Mouse (Mus musculus) forebrain, embryonic 10.5 days (tissue): Measurements from ENCODE around the gene Qrich2. TPM values are rescaled to one million over a fixed set of nuclear protein-coding genes. Genes with fewer than 3 reads are reported as not detected.
"Not testable (repeated sequence)": the region's sequence is repeated elsewhere in the genome, so short reads cannot be mapped to it uniquely, and the experiment has no call there.

Experiments used
- DNase-seq: peaks from one replicate; pipeline ENCODE4 v3.0.0-alpha.2; 2017; ENCODE audit warnings: low spot score; ENCODE audit errors: extremely low spot score
- H3K27ac ChIP-seq: fragments of 300-500 bp; sonication (generic); 2 replicates; pipeline ENCODE4 v1.5.1; 2016; ENCODE audit warnings: mild to moderate bottlenecking
- H3K27me3 ChIP-seq: fragments of 300-500 bp; sonication (generic); 2 replicates; pipeline ENCODE4 v1.6.1; 2016; ENCODE audit warnings: mild to moderate bottlenecking; ENCODE audit not compliant: poor library complexity, severe bottlenecking
- H3K36me3 ChIP-seq: fragments of 300-500 bp; sonication (generic); replicated peaks from 2 replicates; pipeline ENCODE4 v1.6.1; 2016; ENCODE audit warnings: mild to moderate bottlenecking, moderate library complexity
- H3K4me1 ChIP-seq: fragments of 300-500 bp; sonication (generic); 2 replicates; pipeline ENCODE4 v1.6.1; 2016
- H3K4me3 ChIP-seq: fragments of 300-500 bp; sonication (generic); 2 replicates; pipeline ENCODE4 v1.5.1; 2016; ENCODE audit warnings: mild to moderate bottlenecking, moderate library complexity
- H3K9me3 ChIP-seq: fragments of 300-500 bp; sonication (generic); 2 replicates; pipeline ENCODE4 v1.6.1; 2016; ENCODE audit warnings: mild to moderate bottlenecking, moderate library complexity
- WGBS: fragments of 180-500 bp; shearing (Covaris S2); methylation state at CpG from one replicate; pipeline ENCODE4 v1.1.7; 2016; 5-methylcytosine and 5-hydroxymethylcytosine counted together
- polyA plus RNA-seq: library from polyadenylated mRNA; unstranded; fragments of >200 nt; fragmentation: Nextera tagmentation; extraction: Ambion mirVana; gene quantifications from 2 replicates; pipeline ENCODE4 v1.2.1, GENCODE M21; 2016

The Qrich2 gene
- polyA plus RNA-seq, 1 experiment from 2014 or later: 0.24 TPM

DNA sequence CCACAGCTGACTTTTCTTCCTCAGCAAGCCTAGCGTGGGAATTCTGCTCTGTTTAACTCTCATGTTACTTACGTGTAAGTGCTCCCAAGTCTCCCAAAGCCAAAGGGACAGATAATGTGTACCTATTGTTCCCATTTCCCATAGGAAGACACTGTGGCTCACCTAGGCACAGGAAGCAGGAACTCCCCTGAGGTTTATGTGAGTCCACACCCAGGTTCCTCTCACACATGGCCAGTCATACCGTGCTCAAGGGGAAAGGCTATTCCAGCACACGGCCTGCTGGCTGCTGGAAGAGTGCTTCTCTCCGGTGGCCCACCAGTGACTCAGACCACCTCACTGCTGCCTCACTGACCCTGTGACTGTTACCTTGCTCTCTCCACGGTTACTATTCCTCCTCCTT, 44.9 kb downstream of the Qrich2 start:
- peaks cover 23% of the 10 kb centered on the region for H3K4me1 ChIP-seq
- H3K27me3 ChIP-seq: 0 out of 2 replicates have a peak, but pooled peaks cover 6% of the 10 kb centered on the region
- no peaks in the 10 kb centered on the region for H3K36me3 ChIP-seq
- H3K9me3 ChIP-seq: no peaks in the 10 kb centered on the region
- no peak overlapping the region for H3K27ac ChIP-seq
- 81% methylated on average over 6 of the region's 6 CpGs for WGBS
- H3K4me3 ChIP-seq: no peak overlapping the region
- DNase-seq: no peak

DNA sequence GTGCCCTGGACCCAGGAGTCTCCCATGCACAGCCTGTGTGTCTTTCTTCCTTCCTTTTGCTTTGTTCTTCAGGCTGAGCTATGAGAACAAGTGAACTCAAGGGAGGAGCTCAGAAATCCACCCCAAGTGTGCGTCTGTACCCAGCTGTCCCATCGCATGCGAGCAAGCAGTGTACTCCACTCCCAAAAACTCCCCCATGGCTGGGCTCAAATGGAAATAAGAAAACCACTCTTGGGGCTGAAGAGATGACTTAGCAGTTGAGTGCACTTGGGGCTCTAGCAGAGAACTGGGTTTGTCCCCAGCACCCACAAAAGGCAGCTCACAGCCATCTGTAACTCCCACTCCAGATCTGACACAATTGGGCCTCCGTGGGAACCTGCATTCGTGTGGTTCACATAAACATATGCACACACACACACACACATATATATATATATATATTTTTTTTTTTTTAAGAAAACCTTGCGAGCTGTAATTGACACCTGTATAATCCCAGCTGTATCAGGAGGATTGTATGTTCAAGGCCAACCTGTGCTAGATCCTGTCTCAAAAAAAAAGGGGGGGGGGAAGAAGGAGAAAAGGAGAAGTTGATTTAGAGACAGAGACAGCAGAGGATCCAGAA, 47.1 kb downstream of the Qrich2 start:
- H3K36me3 ChIP-seq: no peaks in the 10 kb centered on the region
- no peaks in the 10 kb centered on the region for H3K9me3 ChIP-seq
- H3K4me3 ChIP-seq: no peak overlapping the region
- WGBS: 90% methylated on average over 6 of the region's 6 CpGs
- no peak for DNase-seq
- peaks cover 26% of the 10 kb centered on the region for H3K4me1 ChIP-seq
- H3K27ac ChIP-seq: peak overlapping the region; percentile 71
- peaks cover 20% of the 10 kb centered on the region for H3K27me3 ChIP-seq

DNA sequence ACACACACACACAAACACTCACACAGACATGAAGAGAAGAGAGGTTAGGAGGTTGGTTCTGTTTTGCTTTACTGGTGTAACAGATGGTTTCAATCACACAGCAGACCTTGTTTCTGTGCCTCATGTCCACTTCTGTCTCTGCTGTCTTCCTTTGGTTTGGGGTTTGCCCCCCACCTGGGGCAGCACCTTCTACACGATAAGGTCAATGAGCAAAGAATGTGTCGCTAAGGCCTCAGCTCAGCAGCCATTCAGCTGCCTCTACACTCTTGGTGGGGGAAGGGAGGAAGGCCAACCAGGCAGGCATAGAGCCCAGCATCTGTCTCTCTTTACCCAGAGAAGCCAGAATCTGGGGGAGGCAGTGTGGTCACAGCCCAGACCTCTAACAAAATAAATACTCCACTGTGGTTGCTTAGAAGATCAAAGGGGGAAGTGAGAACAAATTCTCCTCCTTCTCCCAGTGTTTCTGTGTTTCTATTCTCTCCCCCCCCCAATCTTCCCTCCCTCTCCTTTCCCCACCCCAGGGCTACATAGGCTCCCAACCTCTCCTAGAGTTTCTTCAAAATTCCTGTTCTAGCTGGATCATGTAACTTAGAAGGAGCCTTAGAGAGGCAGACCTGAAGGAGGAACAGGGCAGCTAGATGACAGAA, 47.7 kb downstream of the Qrich2 start:
- Histone ChIP-seq H3K4me3 (no peak overlapping the region; the same call in 1 of the 2 replicates), H3K9me3 (no peaks in the 10 kb centered on the region), H3K36me3 (no peaks in the 10 kb centered on the region), H3K27me3 (peaks cover 22% of the 10 kb centered on the region), H3K27ac (peak overlapping the region; percentile 71), H3K4me1 (peaks cover 29% of the 10 kb centered on the region)
- DNase-seq: peak; percentile 48
- 24% methylated on average over 2 of the region's 2 CpGs for WGBS

DNA sequence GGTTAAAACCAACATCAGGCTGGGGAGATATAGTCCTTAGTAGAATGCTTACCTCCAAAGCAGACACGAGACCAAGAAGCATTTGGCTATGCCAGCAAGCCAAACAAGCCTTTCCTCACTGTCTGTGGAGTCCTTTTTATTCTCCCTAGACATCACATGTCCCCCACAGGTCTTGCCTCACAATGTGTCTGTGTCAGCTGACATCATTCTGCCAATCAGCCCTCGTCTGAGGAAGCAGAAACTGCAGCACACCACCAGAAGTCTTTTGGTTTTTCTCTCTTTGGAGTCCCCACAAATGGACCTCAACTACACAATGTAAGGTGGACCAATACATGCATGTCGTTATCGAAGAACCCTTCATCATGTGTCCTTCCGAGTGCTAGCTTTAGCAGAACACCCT, 49.0 kb downstream of the Qrich2 start:
- 90% methylated on average over 5 of the region's 5 CpGs for WGBS
- H3K36me3 ChIP-seq: no peaks in the 10 kb centered on the region
- H3K4me1 ChIP-seq: peaks cover 41% of the 10 kb centered on the region
- H3K4me3 ChIP-seq: no peak overlapping the region
- H3K9me3 ChIP-seq: no peaks in the 10 kb centered on the region
- peaks cover 27% of the 10 kb centered on the region for H3K27me3 ChIP-seq
- no peak overlapping the region for H3K27ac ChIP-seq
- no peak for DNase-seq

- WGBS: 75% methylated on average over 6 of the region's 6 CpGs
- Histone ChIP-seq H3K4me1 (peaks cover 48% of the 10 kb centered on the region), H3K4me3 (no peak overlapping the region), H3K36me3 (no peaks in the 10 kb centered on the region), H3K27me3 (peaks cover 34% of the 10 kb centered on the region), H3K9me3 (no peaks in the 10 kb centered on the region), H3K27ac (no peak overlapping the region)
- no peak for DNase-seq
Observed at GRCm38 (mm10) chr11:116416196-116416943, 49.7 kb downstream of the Qrich2 start.

DNA sequence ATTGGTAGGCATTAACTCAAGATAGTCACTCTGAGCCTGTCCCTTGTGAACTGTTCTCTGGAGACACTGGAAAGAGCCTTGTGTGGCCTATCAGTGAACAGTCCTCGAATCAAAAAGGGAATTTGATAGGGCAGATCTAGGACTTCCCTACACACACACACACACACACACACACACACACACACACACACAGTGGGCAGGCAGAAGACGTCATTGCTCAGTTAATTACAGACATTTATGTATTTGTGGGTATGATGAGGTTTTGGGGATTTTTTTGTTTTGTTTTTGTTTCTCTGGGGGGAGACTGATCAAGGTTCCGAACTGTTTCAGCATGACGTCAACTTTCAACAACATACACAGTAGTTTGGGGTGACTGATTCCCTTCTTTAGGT, 52.4 kb downstream of the Qrich2 start:
- H3K36me3 ChIP-seq: 0 out of 2 replicates have a peak, but pooled peaks cover 4% of the 10 kb centered on the region
- WGBS: 91% methylated on average over 4 of the region's 4 CpGs
- H3K4me1 ChIP-seq: peaks cover 44% of the 10 kb centered on the region
- H3K27ac ChIP-seq: peak overlapping the region; percentile 94; the same call in 1 of the 2 replicates
- H3K9me3 ChIP-seq: no peaks in the 10 kb centered on the region
- peaks cover 44% of the 10 kb centered on the region for H3K27me3 ChIP-seq
- H3K4me3 ChIP-seq: peak overlapping the region; percentile 81
- DNase-seq: no peak

DNA sequence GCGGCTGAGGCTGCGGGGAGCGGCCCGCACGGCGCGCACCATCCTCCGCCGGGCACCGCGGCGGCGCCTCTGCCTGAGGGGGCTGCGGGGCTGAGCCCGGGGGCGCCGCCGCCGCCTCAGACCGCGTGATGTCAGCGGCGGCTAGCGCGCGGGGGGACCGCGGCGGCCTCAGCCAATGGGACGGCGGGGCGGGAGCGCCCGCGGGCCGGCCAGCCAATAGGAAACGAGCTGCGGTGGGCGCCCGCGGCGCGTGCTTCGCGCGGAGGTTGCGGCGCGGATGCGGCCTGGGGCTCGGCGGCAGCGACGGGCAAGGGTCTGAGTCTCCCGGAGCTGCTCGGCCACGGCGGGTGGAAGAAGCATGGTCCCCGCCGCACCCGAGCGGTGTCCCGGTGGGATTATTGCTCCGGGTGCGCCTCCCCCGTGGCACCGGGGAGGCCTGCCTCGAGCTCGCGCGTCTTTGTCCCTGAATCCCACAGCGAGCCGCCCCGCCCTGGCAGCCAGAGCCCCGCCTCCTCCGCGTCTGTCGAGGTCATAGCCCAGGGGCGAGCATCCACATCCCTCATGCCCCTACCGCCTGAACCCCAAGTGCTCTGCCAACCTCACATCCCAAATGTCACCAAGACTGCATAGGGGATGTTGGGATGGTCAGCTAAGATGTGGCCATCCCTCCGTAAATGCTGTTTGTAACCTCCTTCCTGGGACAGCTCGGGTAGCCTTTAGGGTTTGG, 53.0 kb downstream of the Qrich2 start, which contains the start of gene Rnf157:
TSS of gene Rnf157 (minus strand) at position 129 of the 727 bp plus-strand sequence.
- peak within 1 kb of the TSS; percentile 81 for H3K4me3 ChIP-seq
- peaks cover 38% of the 10 kb centered on the region for H3K4me1 ChIP-seq
- peaks cover 44% of the 10 kb centered on the region for H3K27me3 ChIP-seq
- 2% methylated on average over 79 of the region's 82 CpGs for WGBS
- 0 out of 2 replicates have a peak, but pooled peaks cover 4% of the 10 kb centered on the region for H3K36me3 ChIP-seq
- DNase-seq: peak; percentile 79
- no peaks in the 10 kb centered on the region for H3K9me3 ChIP-seq
- peak within 1 kb of the TSS; percentile 94 for H3K27ac ChIP-seq

DNA sequence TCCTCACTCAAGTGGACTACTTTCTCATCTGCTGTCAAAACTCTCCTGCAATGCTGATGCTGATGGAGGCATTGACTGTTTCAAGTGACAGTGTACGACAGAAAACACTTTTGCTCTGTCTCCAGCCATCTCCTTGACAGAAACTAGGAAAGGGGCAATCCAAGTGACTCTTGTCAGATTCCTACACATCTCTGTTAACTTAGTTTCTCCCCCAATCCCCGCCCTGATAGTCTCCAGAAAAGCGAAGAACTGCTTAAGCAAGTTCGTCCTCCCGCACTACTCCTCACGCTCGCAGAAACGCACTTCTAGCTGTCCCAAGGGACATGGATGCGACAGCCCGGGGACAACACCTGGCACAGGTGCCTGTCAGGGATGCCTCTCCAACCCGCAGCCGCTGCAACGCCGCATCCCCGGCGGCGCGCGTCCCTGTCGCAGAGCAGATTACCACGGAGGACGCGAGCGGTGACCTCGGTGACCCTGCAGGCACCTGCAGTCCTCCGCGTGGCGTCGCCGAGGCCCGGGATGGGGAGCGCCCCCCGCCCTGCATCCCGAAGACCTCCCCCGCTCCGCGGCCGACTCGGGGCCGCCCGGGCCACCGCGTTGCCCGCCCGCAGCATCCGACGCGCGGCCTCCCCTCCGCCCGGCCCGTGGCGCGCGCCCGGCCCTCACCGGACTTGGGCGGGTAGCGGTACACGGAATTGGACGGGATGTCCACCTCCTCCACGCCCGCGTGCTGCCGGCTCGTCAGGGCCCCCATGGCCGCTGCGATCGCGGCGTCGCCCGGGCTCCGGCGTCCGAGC, 53.8 kb downstream of the Qrich2 start:
- Histone ChIP-seq H3K4me1 (peaks cover 35% of the 10 kb centered on the region), H3K9me3 (no peaks in the 10 kb centered on the region), H3K27me3 (peaks cover 44% of the 10 kb centered on the region), H3K4me3 (peak overlapping the region; percentile 81), H3K36me3 (0 out of 2 replicates have a peak, but pooled peaks cover 4% of the 10 kb centered on the region), H3K27ac (peak overlapping the region; percentile 94)
- no peak for DNase-seq
- WGBS: 1% methylated on average over 73 of the region's 76 CpGs

DNA sequence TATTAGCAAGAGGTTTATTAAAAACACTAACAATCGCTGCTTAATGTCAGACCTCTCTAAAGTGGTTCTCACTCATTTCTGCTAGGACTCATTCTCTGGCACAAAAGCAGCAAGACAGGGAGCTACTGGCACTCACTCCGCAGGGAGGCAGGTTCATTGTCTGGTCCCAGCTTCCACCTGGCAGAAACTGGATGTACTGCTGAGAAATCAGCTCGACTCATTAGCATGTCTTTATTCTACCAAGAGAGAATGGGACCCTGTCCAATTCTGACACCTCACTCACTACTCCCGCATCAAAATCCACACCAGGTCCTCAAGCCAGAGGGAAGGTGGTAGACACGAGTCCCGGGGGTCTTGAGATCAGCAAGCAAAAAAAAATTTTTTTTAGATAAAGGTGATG, 54.5 kb downstream of the Qrich2 start:
- Histone ChIP-seq H3K9me3 (no peaks in the 10 kb centered on the region), H3K4me1 (peaks cover 32% of the 10 kb centered on the region), H3K4me3 (peak overlapping the region; percentile 81), H3K36me3 (peaks cover 7% of the 10 kb centered on the region; the same call in 1 of the 2 replicates), H3K27ac (no peak overlapping the region), H3K27me3 (peaks cover 44% of the 10 kb centered on the region)
- DNase-seq: no peak
- 9% methylated on average over 6 of the region's 6 CpGs for WGBS

GRCm38 (mm10) chr11:116410415-116410814, 55.6 kb downstream of the Qrich2 start:
- not testable (repeated sequence) for H3K4me3 ChIP-seq, H3K9me3 ChIP-seq, H3K27ac ChIP-seq, DNase-seq
- Histone ChIP-seq H3K36me3 (peaks cover 15% of the 10 kb centered on the region), H3K27me3 (peaks cover 44% of the 10 kb centered on the region), H3K4me1 (peaks cover 27% of the 10 kb centered on the region)
- WGBS: 91% methylated on average over 4 of the region's 4 CpGs

GRCm38 (mm10) chr11:116409008-116409407, 57.0 kb downstream of the Qrich2 start:
- H3K36me3 ChIP-seq: peaks cover 23% of the 10 kb centered on the region
- no peak overlapping the region for H3K27ac ChIP-seq
- H3K9me3 ChIP-seq: no peaks in the 10 kb centered on the region
- WGBS: 91% methylated on average over 3 of the region's 3 CpGs
- no peak for DNase-seq
- H3K4me3 ChIP-seq: no peak overlapping the region
- peaks cover 27% of the 10 kb centered on the region for H3K4me1 ChIP-seq
- peaks cover 30% of the 10 kb centered on the region for H3K27me3 ChIP-seq
